Mouse (Mus musculus) c-Kit-negative CD71-positive TER-119-positive erythroid progenitor cells, embryonic 14.5 days (primary cell): ENCODE data around the gene Cdpf1.
A peak's percentile ranks its signal among the peaks of the same experiment; 100 is the strongest.

Experiments used
- DNase-seq: peaks from one replicate; pipeline ENCODE4 v3.0.0-alpha.2; 2013; ENCODE audit warnings: low read depth, low spot score

Gene Cdpf1

GRCm38 (mm10) chr15:85811535-85812277 is at the start of gene Cdpf1:
TSS of gene Cdpf1 (minus strand) at chr15:85811697.
- peak; percentile 93 for DNase-seq

GRCm38 (mm10) chr15:85859490-85860031 is 48.1 kb upstream of the Cdpf1 start, which contains the start of gene Gtse1:
TSS of gene Gtse1 (plus strand) at chr15:85859745.
- DNase-seq: peak; percentile 89

GRCm38 (mm10) chr15:85858980-85859489 is 47.5 kb upstream of the Cdpf1 start:
- DNase-seq: no peak

GRCm38 (mm10) chr15:85851656-85852392 is 40.3 kb upstream of the Cdpf1 start:
- no peak for DNase-seq

GRCm38 (mm10) chr15:85845071-85845470 is 33.6 kb upstream of the Cdpf1 start:
- no peak for DNase-seq

GRCm38 (mm10) chr15:85841796-85842360 is 30.4 kb upstream of the Cdpf1 start:
- no peak for DNase-seq

GRCm38 (mm10) chr15:85840983-85841382 is 29.5 kb upstream of the Cdpf1 start:
- DNase-seq: no peak

GRCm38 (mm10) chr15:85836887-85837286 is 25.4 kb upstream of the Cdpf1 start:
- no peak for DNase-seq

GRCm38 (mm10) chr15:85835335-85835734 is 23.8 kb upstream of the Cdpf1 start:
- DNase-seq: no peak

- DNase-seq: no peak
These were observed 21.1 kb upstream of the Cdpf1 start for GRCm38 (mm10) chr15:85832599-85832998.

GRCm38 (mm10) chr15:85831954-85832590 is 20.6 kb upstream of the Cdpf1 start, which contains the start of gene Ttc38:
TSS of gene Ttc38 (plus strand) at chr15:85832306.
- peak; percentile 46 for DNase-seq

- DNase-seq: no peak
These were observed 18.0 kb upstream of the Cdpf1 start for GRCm38 (mm10) chr15:85829470-85829869.

GRCm38 (mm10) chr15:85828071-85828470 is 16.6 kb upstream of the Cdpf1 start:
- no peak for DNase-seq

- no peak for DNase-seq
These were observed 15.2 kb upstream of the Cdpf1 start for GRCm38 (mm10) chr15:85826676-85827075.

GRCm38 (mm10) chr15:85822011-85822359 is 10.5 kb upstream of the Cdpf1 start:
- DNase-seq: no peak

GRCm38 (mm10) chr15:85821203-85822010 is 9.9 kb upstream of the Cdpf1 start, which contains the start of gene Pkdrej:
TSS of gene Pkdrej (minus strand) at chr15:85821734.
- DNase-seq: no peak

- DNase-seq: no peak
These were observed 1.9 kb upstream of the Cdpf1 start for GRCm38 (mm10) chr15:85813428-85813827.

GRCm38 (mm10) chr15:85810806-85811521 is 533 bp downstream of the Cdpf1 start:
- DNase-seq: no peak

- DNase-seq: no peak
These were observed 1.1 kb downstream of the Cdpf1 start for GRCm38 (mm10) chr15:85810462-85810805.

GRCm38 (mm10) chr15:85809091-85809490 is 2.4 kb downstream of the Cdpf1 start:
- no peak for DNase-seq
